Mouse (Mus musculus): Measurements from ENCODE around the gene Kcnab3.

GRCm38 (mm10) chr11:69366855-69367615, 41.0 kb downstream of the Kcnab3 start:
- TF ChIP-seq CTCF (IDR thresholded peaks at IDR 0.05) (no peak), EP300 (IDR thresholded peaks at IDR 0.05) (peak; percentile 55; the same call in 1 of the 2 replicates)
